Mouse (Mus musculus): ENCODE data around the gene Stk33. TPM values are rescaled to one million over a fixed set of nuclear protein-coding genes. Genes with fewer than 3 reads are reported as not detected.

Gene Stk33
- total RNA-seq, 1 experiment, result 0.31 TPM

DNA sequence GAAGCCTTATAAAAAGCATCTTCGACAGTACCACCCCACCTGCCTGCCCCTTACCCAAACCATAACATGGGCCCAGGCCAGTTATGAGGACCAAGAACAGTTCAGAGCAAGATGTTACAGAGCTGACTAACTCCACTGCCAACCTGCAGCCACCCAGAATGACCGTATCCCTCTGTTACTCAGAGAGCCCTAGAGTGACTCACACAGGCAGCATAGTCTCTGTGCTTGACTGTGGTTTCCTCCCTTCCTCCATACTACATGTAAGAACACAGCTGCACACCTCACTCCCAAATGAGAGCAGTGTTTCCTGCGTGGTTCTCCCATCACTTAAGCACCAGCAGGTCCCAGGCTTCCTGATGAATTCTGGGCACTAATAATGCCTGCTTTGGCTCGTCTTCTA is 31.8 kb upstream of the Stk33 start:
- no peaks in the 10 kb centered on the region for H3K9me3 ChIP-seq (ENCODE audit: control insufficient read depth, insufficient read depth, low read depth, low read length)
- in situ Hi-C loops (cut with MboI; ENCODE audit: low sequenced_read_pairs in 2 of 2, unreplicated experiment in 2 of 2), result no loop called here
- H3K4me3 ChIP-seq (ENCODE audit: insufficient read depth in 1 of 2, low read depth in 1 of 2, low read length in 2 of 2, poor library complexity in 1 of 2, severe bottlenecking in 1 of 2), result no peak overlapping the region
- TF ChIP-seq MAFK (IDR thresholded peaks at IDR 0.05; ENCODE audit: insufficient read depth, low read depth, low read length), result no peak
- no peak for TF ChIP-seq ZC3H11A (IDR thresholded peaks at IDR 0.05; ENCODE audit: borderline replicate concordance, low read depth, low read length)
- no peak for TF ChIP-seq CHD2 (IDR thresholded peaks at IDR 0.05; ENCODE audit: low read depth, low read length)
- TF ChIP-seq ZNF384 (IDR thresholded peaks at IDR 0.05; ENCODE audit: low read depth, low read length), result no peak
- TF ChIP-seq HCFC1 (IDR thresholded peaks at IDR 0.05; ENCODE audit: borderline replicate concordance, insufficient read depth, low read length), result no peak
- DNase-seq (ENCODE audit: low read depth, low spot score), result no peak
- H3K4me1 ChIP-seq (ENCODE audit: control insufficient read depth in 2 of 2, insufficient read depth in 2 of 2, low read length in 2 of 2, poor library complexity in 1 of 2), result no peaks in the 10 kb centered on the region
- no peak overlapping the region for H3K9ac ChIP-seq (ENCODE audit: insufficient read depth, low read depth, low read length, poor library complexity, severe bottlenecking)
- no peaks in the 10 kb centered on the region for H3K36me3 ChIP-seq (ENCODE audit: control insufficient read depth, insufficient read depth, low read length, poor library complexity, severe bottlenecking)
- H3K27ac ChIP-seq (ENCODE audit: insufficient read depth, low read depth, low read length, poor library complexity, severe bottlenecking), result no peak overlapping the region

DNA sequence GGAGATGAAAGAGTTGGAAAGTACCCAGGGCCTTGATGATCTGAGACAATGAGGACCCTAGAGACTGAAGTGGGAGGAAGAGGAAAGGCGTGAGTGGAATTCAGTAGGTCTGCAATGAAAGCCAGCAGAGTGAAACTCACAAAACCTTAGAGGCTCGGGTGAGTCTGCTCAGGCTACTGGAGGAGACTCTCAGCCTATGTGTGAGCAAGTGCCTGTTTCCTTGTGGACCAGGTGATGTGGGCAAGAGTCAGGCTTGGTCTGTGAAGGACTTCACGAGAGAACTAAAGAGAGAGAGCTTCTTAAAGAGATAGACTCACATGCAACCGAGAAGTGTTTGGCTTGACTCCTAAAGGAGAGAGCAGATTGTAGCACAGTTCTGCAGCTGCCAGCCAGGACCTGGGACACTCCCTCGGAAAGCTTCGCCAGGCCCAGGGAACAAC is 29.4 kb upstream of the Stk33 start:
- no peaks in the 10 kb centered on the region for H3K9me3 ChIP-seq (ENCODE audit: control insufficient read depth, insufficient read depth, low read depth, low read length)
- DNase-seq (ENCODE audit: low read depth, low spot score), result no peak
- H3K9ac ChIP-seq (ENCODE audit: insufficient read depth, low read depth, low read length, poor library complexity, severe bottlenecking), result no peak overlapping the region
- in situ Hi-C loops (cut with MboI; ENCODE audit: low sequenced_read_pairs in 2 of 2, unreplicated experiment in 2 of 2), result no loop called here
- no peak overlapping the region for H3K4me3 ChIP-seq (ENCODE audit: insufficient read depth in 1 of 2, low read depth in 1 of 2, low read length in 2 of 2, poor library complexity in 1 of 2, severe bottlenecking in 1 of 2)
- H3K4me1 ChIP-seq (ENCODE audit: control insufficient read depth in 2 of 2, insufficient read depth in 2 of 2, low read length in 2 of 2, poor library complexity in 1 of 2), result no peaks in the 10 kb centered on the region
- no peak overlapping the region for H3K27ac ChIP-seq (ENCODE audit: insufficient read depth, low read depth, low read length, poor library complexity, severe bottlenecking)
- H3K36me3 ChIP-seq (ENCODE audit: control insufficient read depth, insufficient read depth, low read length, poor library complexity, severe bottlenecking), result no peaks in the 10 kb centered on the region
- TF ChIP-seq ZNF384 (IDR thresholded peaks at IDR 0.05; ENCODE audit: low read depth, low read length) (no peak), HCFC1 (IDR thresholded peaks at IDR 0.05; ENCODE audit: borderline replicate concordance, insufficient read depth, low read length) (no peak), ZC3H11A (IDR thresholded peaks at IDR 0.05; ENCODE audit: borderline replicate concordance, low read depth, low read length) (no peak), CHD2 (IDR thresholded peaks at IDR 0.05; ENCODE audit: low read depth, low read length) (no peak), MAFK (IDR thresholded peaks at IDR 0.05; ENCODE audit: insufficient read depth, low read depth, low read length) (no peak)

DNA sequence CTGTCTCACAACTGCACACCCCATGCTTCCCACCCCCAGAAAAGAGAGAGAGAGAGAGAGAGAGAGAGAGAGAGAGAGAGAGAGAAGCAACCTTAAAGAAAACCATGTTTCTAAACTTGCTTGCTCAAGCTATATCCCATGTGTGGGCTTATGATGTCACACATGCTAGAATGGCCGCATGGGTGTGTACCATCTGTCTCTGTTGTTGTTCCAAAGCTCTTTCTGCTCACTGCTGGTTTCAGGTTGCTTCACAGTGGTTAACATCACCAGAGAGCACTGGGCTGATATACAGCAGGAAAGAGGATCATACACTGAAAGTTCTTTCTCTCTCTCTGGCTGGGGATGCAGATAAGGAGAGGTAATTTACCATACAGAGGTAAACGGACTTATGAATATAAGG is 28.7 kb upstream of the Stk33 start:
- H3K4me3 ChIP-seq (ENCODE audit: insufficient read depth in 1 of 2, low read depth in 1 of 2, low read length in 2 of 2, poor library complexity in 1 of 2, severe bottlenecking in 1 of 2), result no peak overlapping the region
- no peaks in the 10 kb centered on the region for H3K9me3 ChIP-seq (ENCODE audit: control insufficient read depth, insufficient read depth, low read depth, low read length)
- in situ Hi-C loops (cut with MboI; ENCODE audit: low sequenced_read_pairs in 2 of 2, unreplicated experiment in 2 of 2), result no loop called here
- DNase-seq (ENCODE audit: low read depth, low spot score), result no peak
- H3K9ac ChIP-seq (ENCODE audit: insufficient read depth, low read depth, low read length, poor library complexity, severe bottlenecking), result no peak overlapping the region
- no peak overlapping the region for H3K27ac ChIP-seq (ENCODE audit: insufficient read depth, low read depth, low read length, poor library complexity, severe bottlenecking)
- H3K4me1 ChIP-seq (ENCODE audit: control insufficient read depth in 2 of 2, insufficient read depth in 2 of 2, low read length in 2 of 2, poor library complexity in 1 of 2), result no peaks in the 10 kb centered on the region
- H3K36me3 ChIP-seq (ENCODE audit: control insufficient read depth, insufficient read depth, low read length, poor library complexity, severe bottlenecking), result no peaks in the 10 kb centered on the region
- TF ChIP-seq MAFK (IDR thresholded peaks at IDR 0.05; ENCODE audit: insufficient read depth, low read depth, low read length) (no peak), ZC3H11A (IDR thresholded peaks at IDR 0.05; ENCODE audit: borderline replicate concordance, low read depth, low read length) (no peak)

DNA sequence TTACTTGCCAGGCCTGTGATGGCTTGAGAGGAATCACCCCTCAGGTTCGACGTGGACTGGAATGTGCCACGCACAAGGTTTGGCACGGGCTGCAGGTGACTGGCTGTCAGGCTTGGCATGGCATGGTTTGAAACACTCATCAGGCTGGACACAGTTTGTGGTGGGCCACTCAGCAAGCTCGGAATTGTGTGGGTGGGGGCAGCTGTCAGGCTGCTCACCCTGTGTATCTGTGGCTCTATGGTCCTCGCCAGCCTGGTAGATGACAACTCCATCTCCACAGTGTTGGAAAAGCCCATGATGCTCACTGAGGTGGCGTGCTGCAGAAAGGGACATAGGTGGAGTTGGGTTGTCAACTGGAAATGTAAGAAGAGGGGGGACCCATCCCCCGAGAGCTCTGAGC is 21.8 kb upstream of the Stk33 start:
- TF ChIP-seq MAFK (IDR thresholded peaks at IDR 0.05; ENCODE audit: insufficient read depth, low read depth, low read length) (no peak), HCFC1 (IDR thresholded peaks at IDR 0.05; ENCODE audit: borderline replicate concordance, insufficient read depth, low read length) (no peak), ZC3H11A (IDR thresholded peaks at IDR 0.05; ENCODE audit: borderline replicate concordance, low read depth, low read length) (no peak), ZNF384 (IDR thresholded peaks at IDR 0.05; ENCODE audit: low read depth, low read length) (no peak), CHD2 (IDR thresholded peaks at IDR 0.05; ENCODE audit: low read depth, low read length) (no peak)
- no peak overlapping the region for H3K9ac ChIP-seq (ENCODE audit: insufficient read depth, low read depth, low read length, poor library complexity, severe bottlenecking)
- H3K4me1 ChIP-seq (ENCODE audit: control insufficient read depth in 2 of 2, insufficient read depth in 2 of 2, low read length in 2 of 2, poor library complexity in 1 of 2), result no peaks in the 10 kb centered on the region
- no peak overlapping the region for H3K27ac ChIP-seq (ENCODE audit: insufficient read depth, low read depth, low read length, poor library complexity, severe bottlenecking)
- H3K9me3 ChIP-seq (ENCODE audit: control insufficient read depth, insufficient read depth, low read depth, low read length), result no peaks in the 10 kb centered on the region
- no peaks in the 10 kb centered on the region for H3K36me3 ChIP-seq (ENCODE audit: control insufficient read depth, insufficient read depth, low read length, poor library complexity, severe bottlenecking)
- in situ Hi-C loops (cut with MboI; ENCODE audit: low sequenced_read_pairs in 2 of 2, unreplicated experiment in 2 of 2), result no loop called here
- no peak for DNase-seq (ENCODE audit: low read depth, low spot score)
- no peak overlapping the region for H3K4me3 ChIP-seq (ENCODE audit: insufficient read depth in 1 of 2, low read depth in 1 of 2, low read length in 2 of 2, poor library complexity in 1 of 2, severe bottlenecking in 1 of 2)

DNA sequence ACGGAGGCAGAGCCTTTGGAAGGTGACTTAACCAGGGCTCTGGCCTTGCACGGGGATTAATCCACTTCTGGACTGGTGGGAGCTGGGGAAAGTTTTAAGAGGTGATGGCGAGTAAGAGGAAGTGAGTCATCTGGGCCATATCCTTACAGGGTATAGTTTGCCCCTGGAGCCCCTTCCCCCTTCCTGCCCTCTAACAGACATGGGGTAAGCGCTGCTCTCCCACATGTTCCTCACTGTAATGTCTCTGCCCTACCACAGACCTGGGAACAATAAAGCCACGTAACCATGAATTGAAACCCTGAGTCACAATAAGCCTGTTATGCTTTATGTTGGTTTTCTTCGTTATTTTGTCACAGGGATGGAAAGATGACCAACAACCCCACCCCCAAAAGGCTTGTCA is 17.7 kb upstream of the Stk33 start:
- in situ Hi-C loops (cut with MboI; ENCODE audit: low sequenced_read_pairs in 2 of 2, unreplicated experiment in 2 of 2), result no loop called here
- no peaks in the 10 kb centered on the region for H3K9me3 ChIP-seq (ENCODE audit: control insufficient read depth, insufficient read depth, low read depth, low read length)
- H3K9ac ChIP-seq (ENCODE audit: insufficient read depth, low read depth, low read length, poor library complexity, severe bottlenecking), result no peak overlapping the region
- H3K4me3 ChIP-seq (ENCODE audit: insufficient read depth in 1 of 2, low read depth in 1 of 2, low read length in 2 of 2, poor library complexity in 1 of 2, severe bottlenecking in 1 of 2), result no peak overlapping the region
- no peak for TF ChIP-seq CHD2 (IDR thresholded peaks at IDR 0.05; ENCODE audit: low read depth, low read length)
- TF ChIP-seq MAFK (IDR thresholded peaks at IDR 0.05; ENCODE audit: insufficient read depth, low read depth, low read length), result no peak
- TF ChIP-seq HCFC1 (IDR thresholded peaks at IDR 0.05; ENCODE audit: borderline replicate concordance, insufficient read depth, low read length), result no peak
- no peak for TF ChIP-seq ZNF384 (IDR thresholded peaks at IDR 0.05; ENCODE audit: low read depth, low read length)
- TF ChIP-seq ZC3H11A (IDR thresholded peaks at IDR 0.05; ENCODE audit: borderline replicate concordance, low read depth, low read length), result no peak
- H3K27ac ChIP-seq (ENCODE audit: insufficient read depth, low read depth, low read length, poor library complexity, severe bottlenecking), result no peak overlapping the region
- no peak for DNase-seq (ENCODE audit: low read depth, low spot score)
- H3K4me1 ChIP-seq (ENCODE audit: control insufficient read depth in 2 of 2, insufficient read depth in 2 of 2, low read length in 2 of 2, poor library complexity in 1 of 2), result no peaks in the 10 kb centered on the region
- H3K36me3 ChIP-seq (ENCODE audit: control insufficient read depth, insufficient read depth, low read length, poor library complexity, severe bottlenecking), result no peaks in the 10 kb centered on the region
